Mouse (Mus musculus): Measurements from ENCODE around the gene Rnf126.
"Not testable (repeated sequence)": the region's sequence is repeated elsewhere in the genome, so short reads cannot be mapped to it uniquely, and the experiment has no call there.

The Rnf126 gene

GRCm38 (mm10) chr10:79767372-79768244, 856 bp upstream of the Rnf126 start:
- DNase-seq (ENCODE audit: low read depth, low spot score): peak; percentile 65

DNA sequence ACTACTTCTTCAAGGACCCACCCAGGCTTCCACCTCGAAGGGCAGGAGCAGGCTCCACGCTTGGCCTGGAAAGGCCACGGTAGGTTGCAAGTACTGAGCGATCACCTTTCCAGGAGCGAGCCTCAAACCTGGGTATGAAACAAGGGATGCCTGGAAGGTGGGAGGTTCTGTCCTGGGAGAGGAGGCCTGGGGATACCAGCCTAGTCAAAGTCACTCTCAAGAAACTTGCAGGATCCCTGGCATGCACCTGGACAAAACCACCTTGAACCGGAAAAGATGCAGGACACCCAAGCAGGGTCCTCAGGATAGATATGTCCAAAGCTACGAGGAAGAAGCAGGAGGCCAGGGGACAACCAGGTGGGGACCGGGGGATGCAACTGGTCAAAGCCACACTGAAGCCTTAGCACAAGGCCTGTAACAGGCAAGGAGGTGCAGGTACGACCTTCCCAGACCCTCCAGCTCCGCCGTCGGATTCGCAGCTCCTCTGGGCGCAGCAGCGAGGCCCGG, 698 bp downstream of the Rnf126 start:
- DNase-seq (ENCODE audit: low read depth, low spot score): no peak

DNA sequence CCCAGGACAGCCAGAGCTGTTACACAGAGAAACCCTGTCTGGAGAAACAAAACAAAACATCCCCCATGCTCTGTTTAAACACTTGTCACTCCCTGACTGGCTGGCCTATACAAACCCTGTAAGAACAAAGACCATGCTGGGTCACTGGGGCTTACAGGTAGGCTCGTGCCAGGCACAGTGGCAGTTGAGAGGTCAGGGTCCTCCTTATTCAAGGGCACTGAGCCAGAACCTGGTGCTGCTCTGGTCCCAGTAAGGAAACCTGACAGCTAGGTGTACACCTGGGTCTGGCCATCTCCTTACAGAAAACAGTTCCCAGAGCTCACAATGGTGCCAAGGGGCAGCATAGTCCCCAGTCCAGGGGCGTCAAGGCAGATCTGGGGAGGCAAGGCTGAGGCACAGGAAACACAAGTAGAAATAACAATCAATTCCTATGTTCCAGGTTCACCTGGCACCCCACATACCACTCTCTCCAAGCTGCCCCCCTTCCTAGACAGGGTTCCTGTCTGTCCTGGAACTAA, 1.5 kb downstream of the Rnf126 start:
- DNase-seq (ENCODE audit: low read depth, low spot score): no peak

DNA sequence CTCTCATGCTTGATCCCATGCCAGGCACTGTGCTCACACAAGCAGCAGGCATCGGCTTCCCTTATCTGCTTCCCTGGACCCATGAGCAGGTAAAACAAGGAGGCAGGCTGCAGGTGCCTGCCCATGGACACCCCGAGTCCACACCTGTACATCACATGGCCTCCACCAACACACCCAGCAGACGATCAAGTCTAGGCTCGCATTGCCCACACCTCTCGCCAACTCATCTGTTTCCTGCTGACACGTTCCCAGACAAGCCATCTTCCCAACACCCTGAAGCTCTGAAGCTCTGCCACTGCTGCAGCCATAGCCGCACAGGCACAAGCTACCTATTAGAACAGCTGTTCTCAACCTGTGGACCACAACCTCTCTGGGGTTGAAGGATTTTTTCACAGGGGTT, 2.5 kb downstream of the Rnf126 start:
- no peak for DNase-seq (ENCODE audit: low read depth, low spot score)

GRCm38 (mm10) chr10:79762875-79763274, 3.9 kb downstream of the Rnf126 start:
- no peak for DNase-seq (ENCODE audit: low read depth, low spot score)

GRCm38 (mm10) chr10:79760603-79761143, 6.1 kb downstream of the Rnf126 start:
- DNase-seq (ENCODE audit: low read depth, low spot score): no peak

DNA sequence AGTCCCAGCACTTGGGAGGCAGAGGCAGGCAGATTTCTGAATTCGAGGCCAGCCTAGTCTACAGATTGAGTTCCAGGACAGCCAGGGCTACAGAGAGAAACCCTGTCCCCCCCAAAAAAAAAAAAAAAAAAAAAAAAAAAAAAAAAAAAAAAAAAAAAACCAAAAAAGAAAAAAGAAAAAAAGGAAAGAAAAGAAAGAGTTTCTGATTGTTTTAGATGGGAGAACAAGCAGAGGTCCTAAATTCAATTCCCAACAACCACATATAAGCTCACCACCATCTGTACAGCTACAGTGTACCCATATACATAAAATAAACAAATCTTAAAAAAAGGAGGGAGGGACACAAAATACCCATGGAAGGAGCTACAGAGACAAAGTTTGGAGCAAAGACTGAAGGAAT, 7.1 kb downstream of the Rnf126 start:
- DNase-seq (ENCODE audit: low read depth, low spot score): not testable (repeated sequence)

DNA sequence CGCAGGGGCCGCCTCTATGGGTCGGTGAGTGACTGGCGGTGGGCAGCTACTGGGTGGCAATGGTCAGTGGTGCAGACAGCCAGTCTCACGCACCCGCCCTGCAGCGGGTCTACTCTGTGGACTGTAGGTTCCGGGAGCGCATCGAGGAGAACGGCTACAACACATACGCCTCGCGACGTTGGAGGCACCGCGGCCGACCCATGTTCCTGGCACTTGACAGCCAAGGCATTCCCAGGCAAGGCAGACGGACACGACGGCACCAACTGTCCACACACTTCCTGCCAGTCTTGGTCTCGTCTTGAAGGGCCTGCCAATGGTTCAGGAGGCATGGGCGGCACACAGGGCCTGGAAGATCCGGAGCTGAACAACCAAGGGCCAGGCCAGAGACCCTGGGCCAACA, 10.1 kb downstream of the Rnf126 start:
- no peak for DNase-seq (ENCODE audit: low read depth, low spot score)

DNA sequence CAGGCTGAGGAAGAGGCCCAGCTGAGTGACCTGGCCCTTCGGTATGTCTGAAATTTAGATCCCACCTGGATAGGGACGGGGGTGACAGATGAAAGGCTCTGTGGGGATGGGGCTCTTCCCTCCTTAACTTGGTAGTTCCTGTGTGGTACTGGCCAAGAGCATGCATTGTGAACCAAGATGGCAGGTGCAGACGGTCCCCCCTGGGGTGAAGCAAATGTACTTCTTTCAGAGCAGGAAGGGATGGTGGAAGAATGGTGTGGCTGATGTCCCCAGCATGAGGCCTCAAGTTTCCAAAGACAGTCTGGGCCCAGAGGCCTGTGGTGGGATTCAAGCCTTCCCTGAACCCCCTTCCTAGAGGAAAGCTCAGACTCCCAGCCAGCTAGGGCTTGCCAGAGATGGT, 10.9 kb downstream of the Rnf126 start:
- no peak for DNase-seq (ENCODE audit: low read depth, low spot score)

GRCm38 (mm10) chr10:79754856-79755516, 11.8 kb downstream of the Rnf126 start, which contains the start of gene Fgf22:
TSS of gene Fgf22 (plus strand) at chr10:79755076.
- DNase-seq (ENCODE audit: low read depth, low spot score): peak; percentile 39

- no peak for DNase-seq (ENCODE audit: low read depth, low spot score)
Observed at GRCm38 (mm10) chr10:79748496-79748895, 18.3 kb downstream of the Rnf126 start.

- DNase-seq (ENCODE audit: low read depth, low spot score): no peak
Observed at GRCm38 (mm10) chr10:79746774-79747151, 20.0 kb downstream of the Rnf126 start.

DNA sequence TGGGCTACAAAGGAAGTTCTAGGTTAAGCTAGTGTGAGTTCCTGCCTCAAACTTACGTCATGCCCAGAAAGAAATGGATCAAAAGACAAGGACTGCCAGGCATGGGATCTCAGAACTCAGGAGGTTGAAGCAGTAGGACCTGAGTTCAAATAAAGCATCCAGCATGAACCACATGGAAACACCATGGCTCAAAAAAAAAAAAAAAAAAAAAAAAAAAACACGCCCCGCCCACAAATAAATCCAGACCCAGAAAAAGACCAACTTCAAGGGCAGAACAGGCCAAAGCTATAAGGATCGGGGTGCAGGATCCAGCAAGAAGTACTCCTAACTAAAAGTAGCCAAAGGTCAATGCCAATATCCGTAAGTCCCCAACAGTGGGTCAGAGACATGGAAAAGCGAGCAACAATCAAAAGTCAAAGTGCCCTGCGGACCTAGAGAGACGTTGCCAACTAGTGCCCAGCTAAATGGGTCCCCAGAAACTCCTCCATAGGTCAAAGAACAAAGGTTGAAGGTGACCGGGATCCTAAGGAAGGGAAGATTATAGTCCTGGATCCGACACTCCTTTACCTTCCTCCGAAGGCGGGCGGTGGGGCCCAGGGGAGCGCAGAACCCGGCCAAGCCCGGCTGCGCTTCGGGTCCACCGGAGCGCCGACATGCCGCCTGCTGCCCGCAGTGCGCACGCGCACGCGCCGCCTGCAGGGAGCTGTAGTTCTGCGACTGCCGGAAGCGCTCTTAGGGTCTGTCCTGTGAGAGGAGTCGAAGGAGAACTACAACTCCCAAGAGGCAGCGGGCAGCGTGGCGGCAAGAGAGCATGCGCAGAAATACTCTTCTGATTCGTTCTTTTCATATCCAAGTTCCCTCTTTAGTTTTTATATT, 20.6 kb downstream of the Rnf126 start, which contains the start of gene Polrmt:
TSS of gene Polrmt (minus strand) at position 684 of the 876 bp plus-strand sequence.
- peak; percentile 92 for DNase-seq (ENCODE audit: low read depth, low spot score)

DNA sequence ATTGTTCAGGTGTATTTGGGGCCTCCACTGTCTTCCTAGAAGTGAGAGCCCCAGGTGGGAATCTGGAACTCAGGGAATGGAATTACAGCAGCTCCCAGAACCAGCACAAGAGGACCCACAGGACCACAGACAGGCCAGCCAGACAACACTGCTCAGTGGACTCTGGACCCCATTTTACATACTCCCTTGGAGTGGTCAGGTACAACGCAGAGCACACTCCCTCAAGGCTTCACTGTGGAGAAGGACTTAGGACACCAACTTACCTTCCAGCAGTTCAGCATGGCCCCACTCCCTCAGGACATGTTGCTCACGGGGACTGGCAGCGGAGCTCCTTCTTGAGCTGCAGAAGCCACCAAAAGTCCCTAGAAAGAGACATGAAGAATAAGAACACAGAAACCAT, 21.3 kb downstream of the Rnf126 start:
- no peak for DNase-seq (ENCODE audit: low read depth, low spot score)

- DNase-seq (ENCODE audit: low read depth, low spot score): no peak
Observed at GRCm38 (mm10) chr10:79743650-79744365, 22.9 kb downstream of the Rnf126 start.

GRCm38 (mm10) chr10:79743161-79743560, 23.6 kb downstream of the Rnf126 start:
- DNase-seq (ENCODE audit: low read depth, low spot score): no peak

DNA sequence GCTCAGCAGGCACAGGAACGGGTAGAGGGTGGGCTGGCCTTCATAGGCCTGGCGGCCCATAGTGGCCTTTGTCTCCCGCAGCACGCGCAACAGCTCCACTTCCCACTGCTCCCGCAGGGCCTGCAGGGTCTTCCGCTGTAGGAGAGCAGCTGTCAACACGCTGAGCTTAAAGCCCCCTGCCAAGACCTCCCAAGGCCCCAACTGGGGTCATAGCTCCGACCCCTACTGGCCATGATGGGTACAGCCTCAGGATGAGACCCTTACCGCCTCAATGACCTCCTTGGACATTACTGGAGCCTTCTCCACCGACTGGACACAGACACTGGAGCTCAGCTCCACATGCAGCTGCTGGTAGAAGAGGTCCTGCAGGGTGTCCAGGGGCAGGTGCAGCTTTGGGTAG, 25.9 kb downstream of the Rnf126 start:
- DNase-seq (ENCODE audit: low read depth, low spot score): no peak

DNA sequence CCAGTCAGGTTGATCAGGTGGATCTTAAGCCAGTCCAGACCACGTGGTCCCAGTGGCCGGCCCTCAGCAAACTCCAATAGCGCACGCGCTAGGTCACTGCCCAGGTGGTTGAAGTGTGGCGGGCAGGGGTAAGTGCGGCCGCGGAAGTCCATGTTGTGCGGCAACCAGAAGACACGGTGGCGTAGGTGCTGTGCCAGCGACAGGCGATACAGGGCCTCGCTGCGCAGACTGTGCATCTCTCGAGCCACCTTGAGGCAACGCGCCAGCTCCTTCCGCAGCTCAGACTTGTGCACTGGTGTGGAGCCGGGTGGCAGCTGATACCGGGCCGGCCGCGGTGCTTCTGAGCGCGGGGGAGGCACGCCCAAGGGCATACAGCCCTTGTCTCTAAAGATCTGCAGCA, 27.5 kb downstream of the Rnf126 start:
- DNase-seq (ENCODE audit: low read depth, low spot score): no peak

DNA sequence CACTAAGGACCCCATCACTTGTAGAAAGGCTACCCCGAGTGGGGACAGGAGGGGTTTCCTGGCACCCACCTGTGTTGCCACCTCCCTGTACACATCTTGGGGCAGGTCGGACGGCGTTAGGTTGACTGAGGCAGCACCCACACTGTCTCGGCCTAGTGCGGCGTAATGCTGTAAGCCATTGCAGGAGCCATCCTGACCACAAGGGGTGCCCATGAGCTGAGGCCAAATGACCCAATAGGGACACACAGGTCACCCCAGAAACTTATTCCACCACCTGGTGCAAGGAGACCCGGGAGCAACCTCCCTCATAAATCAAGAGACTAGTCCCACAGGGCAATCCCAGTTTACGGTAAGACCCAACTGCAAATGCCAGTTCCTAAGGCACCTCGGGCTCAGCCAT, 28.5 kb downstream of the Rnf126 start:
- DNase-seq (ENCODE audit: low read depth, low spot score): no peak

DNA sequence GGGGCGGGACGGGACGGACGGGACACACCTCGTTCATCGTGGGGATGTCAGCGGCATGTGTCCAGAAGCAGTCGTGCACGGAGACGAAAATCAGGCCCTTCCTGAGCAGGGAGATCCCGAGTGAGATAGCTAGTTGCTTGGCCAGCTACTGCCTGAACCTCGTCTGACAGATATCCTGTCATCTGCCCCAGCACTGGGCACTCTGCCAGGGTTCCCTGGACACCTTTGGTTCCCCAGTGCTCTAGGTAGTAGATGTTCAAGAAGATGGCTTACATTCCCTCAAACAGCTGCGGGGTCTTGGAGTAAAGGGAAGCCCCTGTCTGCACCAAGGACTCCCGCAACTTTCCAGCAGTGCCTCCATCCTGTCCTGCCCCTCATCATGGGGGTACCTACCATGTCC, 30.0 kb downstream of the Rnf126 start:
- no peak for DNase-seq (ENCODE audit: low read depth, low spot score)

- no peak for DNase-seq (ENCODE audit: low read depth, low spot score)
Observed at GRCm38 (mm10) chr10:79735361-79735760, 31.4 kb downstream of the Rnf126 start.
